Mouse (Mus musculus) G1E (cell line): ENCODE measurements around the gene Higd2a. TPM values are rescaled to one million over a fixed set of nuclear protein-coding genes. Genes with fewer than 3 reads are reported as not detected.

Source experiments
- ATAC-seq: 2 replicates; pipeline ENCODE4 v1.8.0; 2016; ENCODE audit warnings: mild to moderate bottlenecking; ENCODE audit not compliant: insufficient number of reproducible peaks, poor library complexity, low FRiP score, severe bottlenecking; ENCODE audit errors: extremely low read depth
- DNase-seq: peaks from one replicate; pipeline ENCODE4 v3.0.0; 2012; ENCODE audit warnings: low spot score
- H3K27me3 ChIP-seq: 2 replicates; pipeline ENCODE4 v1.6.1; 2012; ENCODE audit warnings: mild to moderate bottlenecking, low read length, inconsistent platforms; ENCODE audit not compliant: insufficient read depth
- H3K36me3 ChIP-seq: replicated peaks from 2 replicates; pipeline ENCODE3; 2012; ENCODE audit warnings: mild to moderate bottlenecking, inconsistent platforms
- H3K4me1 ChIP-seq: 2 replicates; pipeline ENCODE4 v1.6.1; 2012; ENCODE audit warnings: low read depth, low read length, inconsistent platforms, mixed read lengths; ENCODE audit not compliant: insufficient read depth
- H3K4me3 ChIP-seq: 2 replicates; pipeline ENCODE4 v1.5.1; 2012; ENCODE audit warnings: low read depth, mild to moderate bottlenecking, inconsistent platforms, low read length, moderate library complexity, mixed read lengths
- H3K9me3 ChIP-seq: replicated peaks from 2 replicates; pipeline ENCODE4 v1.6.1; 2012; ENCODE audit warnings: inconsistent platforms
- CTCF ChIP-seq: IDR thresholded peaks from 2 replicates; pipeline ENCODE4 v1.5.1; 2012; ENCODE audit warnings: low read depth, low read length, inconsistent platforms, mixed read lengths
- GATA1 ChIP-seq: IDR thresholded peaks from 2 replicates; pipeline ENCODE4 v1.6.1; 2012; ENCODE audit warnings: borderline replicate concordance, low read length, inconsistent platforms, mixed read lengths
- GATA2 ChIP-seq: IDR thresholded peaks from 2 replicates; pipeline ENCODE4 v1.6.1; 2012; ENCODE audit warnings: low read depth, low read length, inconsistent platforms, borderline replicate concordance
- POLR2AphosphoS5 ChIP-seq: IDR thresholded peaks from 2 replicates; pipeline ENCODE4 v1.6.1; 2012; ENCODE audit warnings: low read depth, low read length, inconsistent platforms; ENCODE audit not compliant: insufficient replicate concordance
- TAL1 ChIP-seq: conservative IDR thresholded peaks from 2 replicates; pipeline ENCODE4 v1.6.1; 2012; ENCODE audit warnings: low read depth, low read length, inconsistent platforms, mixed read lengths
- polyA plus RNA-seq: library from polyadenylated mRNA; stranded (reverse); fragments of >175 nt; gene quantifications from 2 replicates; pipeline ENCODE4 v1.2.3, GENCODE M21; 2012
- total RNA-seq, 2 experiments: library from RNA; stranded (forward) in 1 of 2; stranded (reverse) in 1 of 2; fragments of 200-1000 nt in 1 of 2; fragments of >200 nt in 1 of 2; fragmentation: Nextera tagmentation in 1 of 2; gene quantifications; 2 replicates each; pipeline ENCODE4 v1.2.3; 2014 to 2017

The Higd2a gene
- total and polyA plus RNA-seq, 3 experiments = 67.7 to 84.5 (median 79.3) TPM

- ATAC-seq = no peak
- H3K9me3 ChIP-seq = no peaks in the 10 kb centered on the region
- H3K4me3 ChIP-seq = no peak overlapping the region
- peaks cover 5% of the 10 kb centered on the region; the same call in 1 of the 2 replicates for H3K27me3 ChIP-seq
- peaks cover 71% of the 10 kb centered on the region for H3K36me3 ChIP-seq
- no peak for DNase-seq
- TF ChIP-seq POLR2AphosphoS5 = no peak
- TF ChIP-seq TAL1 = no peak
- peaks cover 50% of the 10 kb centered on the region for H3K4me1 ChIP-seq
These were observed 12.1 kb upstream of the Higd2a start for GRCm38 (mm10) chr13:54577652-54578507.

- DNase-seq = no peak
- TF ChIP-seq CTCF (no peak), TAL1 (no peak), GATA2 (no peak), POLR2AphosphoS5 (no peak), GATA1 (no peak)
- Histone ChIP-seq H3K4me1 (peaks cover 19% of the 10 kb centered on the region), H3K36me3 (peaks cover 99% of the 10 kb centered on the region), H3K4me3 (no peak overlapping the region), H3K27me3 (no peaks in the 10 kb centered on the region), H3K9me3 (no peaks in the 10 kb centered on the region)
- no peak for ATAC-seq
These were observed 8.6 kb upstream of the Higd2a start for GRCm38 (mm10) chr13:54581385-54581784.

GRCm38 (mm10) chr13:54582126-54582525 is 7.9 kb upstream of the Higd2a start:
- Histone ChIP-seq H3K27me3 (no peaks in the 10 kb centered on the region), H3K4me3 (no peak overlapping the region), H3K9me3 (no peaks in the 10 kb centered on the region), H3K36me3 (peaks cover 98% of the 10 kb centered on the region), H3K4me1 (peaks cover 21% of the 10 kb centered on the region)
- TF ChIP-seq GATA1 (no peak), CTCF (no peak), GATA2 (no peak), POLR2AphosphoS5 (no peak), TAL1 (no peak)
- DNase-seq (no peak), ATAC-seq (no peak)

- no peaks in the 10 kb centered on the region for H3K27me3 ChIP-seq
- peaks cover 98% of the 10 kb centered on the region for H3K36me3 ChIP-seq
- DNase-seq (no peak), ATAC-seq (no peak)
- H3K4me1 ChIP-seq = peaks cover 18% of the 10 kb centered on the region
- no peak for TF ChIP-seq TAL1
- TF ChIP-seq POLR2AphosphoS5 = no peak
- no peak for TF ChIP-seq GATA1
- TF ChIP-seq CTCF = no peak
- TF ChIP-seq GATA2 = no peak
- no peak overlapping the region for H3K4me3 ChIP-seq
- no peaks in the 10 kb centered on the region for H3K9me3 ChIP-seq
These were observed 7.1 kb upstream of the Higd2a start for GRCm38 (mm10) chr13:54582860-54583259.

- TF ChIP-seq GATA2 = no peak
- no peak for TF ChIP-seq TAL1
- no peak for TF ChIP-seq CTCF
- TF ChIP-seq GATA1 = no peak
- TF ChIP-seq POLR2AphosphoS5 = no peak
- peaks cover 78% of the 10 kb centered on the region for H3K36me3 ChIP-seq
These were observed 4.2 kb upstream of the Higd2a start for GRCm38 (mm10) chr13:54585831-54586230.

GRCm38 (mm10) chr13:54589414-54589995 is 502 bp upstream of the Higd2a start:
- peaks cover 69% of the 10 kb centered on the region for H3K36me3 ChIP-seq
- no peak for ATAC-seq
- DNase-seq = no peak
- H3K4me3 ChIP-seq = peak overlapping the region; percentile 96
- H3K27me3 ChIP-seq = no peaks in the 10 kb centered on the region
- no peak for TF ChIP-seq GATA2
- no peak for TF ChIP-seq TAL1
- TF ChIP-seq POLR2AphosphoS5 = no peak
- TF ChIP-seq GATA1 = no peak
- no peak for TF ChIP-seq CTCF
- no peaks in the 10 kb centered on the region for H3K9me3 ChIP-seq
- peaks cover 35% of the 10 kb centered on the region for H3K4me1 ChIP-seq

More at GRCm38 (mm10) chr13:54585831-54586230, 4.2 kb upstream of the Higd2a start:
- no peak overlapping the region for H3K4me3 ChIP-seq
- no peaks in the 10 kb centered on the region for H3K9me3 ChIP-seq
- no peak for DNase-seq
- ATAC-seq = no peak
- peaks cover 22% of the 10 kb centered on the region for H3K4me1 ChIP-seq
- H3K27me3 ChIP-seq = no peaks in the 10 kb centered on the region
